Mouse (Mus musculus) kidney, adult 18-20 months (tissue): ENCODE measurements at regions not wholly inside any gene's neighbourhood (a gene's known extent, or its start where the extent isn't known, plus 50 kb on each side); places are given as distances from the start of the nearest gene placed in this dataset.
"Not testable (repeated sequence)": the region's sequence is repeated elsewhere in the genome, so short reads cannot be mapped to it uniquely, and the experiment has no call there.

Source experiments
- DNase-seq: peaks from one replicate; pipeline ENCODE4 v3.0.0; 2021

GRCm38 (mm10) chr4:10344147-10344546 is 530.2 kb upstream of the 2610301B20Rik start:
- no peak for DNase-seq

DNA sequence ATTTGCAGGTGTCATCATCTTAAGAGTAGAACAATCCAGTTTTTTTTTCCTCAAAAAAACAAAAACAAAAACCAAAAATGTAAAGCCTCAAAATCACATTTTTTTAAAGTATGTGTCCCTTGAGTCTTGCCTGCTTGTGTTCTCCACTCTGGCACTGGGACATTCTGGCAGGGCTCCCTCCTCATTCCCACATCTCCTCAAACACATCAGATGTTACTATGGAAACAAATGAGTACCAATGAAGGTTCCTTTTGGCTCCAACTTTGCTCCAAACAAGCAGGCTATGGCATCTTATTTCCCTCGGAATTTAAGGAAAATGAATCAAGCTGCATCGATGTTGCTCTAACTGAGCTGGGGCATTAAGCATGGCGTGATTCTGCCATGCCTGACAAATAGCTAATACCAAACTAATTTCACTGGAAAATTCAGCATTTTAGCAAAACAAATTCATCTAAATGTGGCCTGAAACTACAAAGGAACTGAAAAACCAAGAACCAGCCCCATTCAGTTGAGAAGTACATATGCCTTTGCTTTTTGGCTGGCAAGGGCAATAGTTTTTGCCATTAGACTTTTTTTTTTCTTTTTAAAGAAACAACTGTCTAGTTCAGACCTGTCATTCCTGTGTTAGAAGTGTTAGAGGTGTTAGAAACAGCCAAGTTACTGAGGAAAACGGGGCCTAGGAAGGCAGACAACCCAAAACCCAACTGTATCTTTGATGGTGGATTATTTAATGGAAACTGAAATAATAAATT is 522.2 kb upstream of the 2610301B20Rik start:
- DNase-seq = no peak

- DNase-seq = no peak
Measured at GRCm38 (mm10) chr4:10357572-10357971, 516.7 kb upstream of the 2610301B20Rik start.

DNA sequence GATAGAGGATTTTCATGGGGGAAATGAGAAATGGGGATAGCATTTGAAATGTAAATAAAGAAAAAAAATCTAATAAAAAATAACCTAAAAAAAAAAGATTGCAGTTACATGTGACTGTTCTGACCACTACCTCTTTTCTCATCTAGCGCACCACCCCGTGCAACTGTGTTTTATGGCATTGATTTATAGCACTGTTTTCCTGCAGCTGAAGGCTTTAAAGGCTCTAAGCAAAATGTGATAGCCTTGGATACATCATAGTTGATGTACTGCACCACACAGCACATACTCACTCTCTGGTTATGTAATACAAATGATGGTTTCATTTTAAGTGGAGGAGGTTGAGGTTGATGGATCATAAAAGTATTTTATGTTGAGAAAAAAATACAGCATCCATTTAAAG is 484.5 kb upstream of the 2610301B20Rik start:
- DNase-seq = no peak

DNA sequence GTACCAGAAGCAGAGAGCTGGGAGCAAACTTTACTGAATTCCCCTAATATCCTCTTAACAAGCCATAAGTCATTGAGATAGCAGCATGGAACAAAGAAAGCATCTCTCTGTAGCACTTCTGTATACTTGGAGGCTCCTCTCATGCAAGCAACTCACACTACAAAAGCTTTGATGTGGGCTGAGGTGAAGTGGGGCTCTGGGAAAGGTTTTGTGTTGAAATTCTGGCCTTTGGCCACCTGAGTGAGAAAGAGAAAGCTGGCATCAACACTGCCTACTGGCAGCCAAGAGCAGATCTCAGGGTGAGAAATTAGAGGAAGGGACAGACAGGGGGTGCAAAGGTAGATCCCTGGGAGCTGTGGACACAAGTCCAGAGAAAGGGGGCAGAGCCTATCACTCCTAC is 477.0 kb upstream of the 2610301B20Rik start:
- peak; percentile 3 for DNase-seq

- no peak for DNase-seq
Measured at GRCm38 (mm10) chr4:10398075-10398474, 476.2 kb upstream of the 2610301B20Rik start.

GRCm38 (mm10) chr4:10399649-10400048 is 474.6 kb upstream of the 2610301B20Rik start:
- no peak for DNase-seq

DNA sequence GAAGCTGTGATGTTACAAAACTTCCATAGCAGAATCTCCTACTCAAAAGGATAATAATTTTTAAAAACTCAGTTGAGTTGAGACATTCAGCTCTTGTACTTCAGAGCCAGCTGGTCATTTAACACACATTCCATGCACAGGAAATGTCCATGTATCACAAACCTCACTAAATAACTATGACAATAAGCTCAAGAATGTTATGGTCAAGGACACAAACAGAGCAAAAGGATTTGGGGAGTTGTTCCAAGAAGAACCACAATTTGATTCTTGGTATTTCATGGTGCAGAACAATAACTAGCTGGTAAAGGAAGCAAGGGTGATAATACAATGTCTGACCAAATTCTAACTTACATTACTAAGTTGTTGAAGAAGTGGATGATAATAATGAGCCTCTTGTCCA is 471.4 kb upstream of the 2610301B20Rik start:
- DNase-seq = no peak

DNA sequence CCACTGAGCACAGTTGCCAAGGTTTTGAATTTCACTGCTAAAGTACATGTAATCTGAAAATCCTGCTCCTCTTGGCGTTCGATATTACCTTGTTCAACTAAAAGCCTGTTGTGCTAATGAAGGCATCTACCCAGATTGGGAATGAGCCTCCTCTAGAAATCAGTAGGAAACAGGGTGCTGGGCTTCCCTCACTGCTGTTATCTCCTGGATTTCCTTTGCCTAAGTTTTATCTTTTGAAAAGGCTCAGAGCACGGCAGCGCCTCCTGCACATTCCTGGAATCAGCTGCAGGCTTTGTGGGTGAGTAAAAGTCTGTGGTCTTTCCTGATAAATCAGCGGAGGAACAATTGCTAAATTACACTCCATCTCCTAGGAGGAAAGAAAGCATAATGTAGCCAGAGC is 469.9 kb upstream of the 2610301B20Rik start:
- no peak for DNase-seq

DNA sequence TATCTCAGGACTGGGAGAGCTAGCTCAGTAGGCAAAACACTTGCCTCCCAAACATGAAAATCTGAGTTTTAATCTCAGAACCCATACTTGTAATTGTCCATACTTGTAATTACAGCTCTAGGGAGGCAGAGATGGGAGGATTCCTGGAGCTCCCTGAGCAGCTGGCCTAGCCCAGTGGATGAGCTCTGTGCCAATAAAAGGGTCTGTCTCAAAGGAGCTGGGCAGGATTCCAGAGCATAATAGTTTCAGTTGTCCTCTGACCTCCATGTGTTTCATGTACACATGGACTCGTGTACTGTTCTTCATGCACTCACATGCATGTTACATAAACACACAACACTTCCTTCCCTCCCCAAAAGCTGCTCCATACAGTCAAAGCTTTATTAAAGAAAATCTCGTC is 469.2 kb upstream of the 2610301B20Rik start:
- no peak for DNase-seq

DNA sequence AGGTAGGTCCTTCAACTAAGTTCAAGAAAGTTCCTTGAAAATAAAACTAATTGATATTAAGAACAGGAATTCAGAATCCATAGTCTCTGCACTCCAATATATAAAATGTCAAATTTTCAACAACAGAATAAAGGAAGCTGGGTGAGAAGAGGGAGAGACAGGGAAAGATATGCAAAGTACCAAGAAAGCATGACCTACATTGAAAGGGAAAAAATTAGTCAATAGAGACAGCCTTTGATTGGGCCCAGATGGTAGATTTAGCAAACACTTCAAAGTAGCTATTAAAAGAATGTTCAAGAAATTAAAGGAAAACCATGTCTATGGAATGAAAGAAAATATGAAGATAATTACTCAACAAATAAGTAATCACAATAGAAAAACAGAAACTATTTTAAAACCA is 460.0 kb upstream of the 2610301B20Rik start:
- no peak for DNase-seq

DNA sequence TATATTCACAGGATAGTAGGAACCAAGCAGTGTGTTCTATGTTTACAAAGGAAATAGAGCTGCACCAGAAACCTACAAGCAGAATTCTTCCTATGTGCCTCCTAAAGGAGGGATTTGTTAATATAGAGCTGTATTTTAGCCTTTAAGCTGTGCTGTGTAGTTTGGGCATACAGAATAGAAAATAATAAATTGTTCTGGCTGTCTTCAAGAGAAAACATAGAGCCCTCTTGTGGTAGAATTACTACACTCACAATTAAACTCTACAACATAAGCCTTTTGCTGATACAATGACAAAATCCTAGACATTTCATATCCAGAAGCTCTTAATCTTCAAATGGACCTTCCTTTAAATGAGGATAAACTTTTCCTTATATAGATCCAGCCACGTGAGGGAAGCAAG is 452.9 kb upstream of the 2610301B20Rik start:
- DNase-seq = no peak

GRCm38 (mm10) chr4:10434438-10434837 is 439.9 kb upstream of the 2610301B20Rik start:
- no peak for DNase-seq

GRCm38 (mm10) chr4:10439921-10440320 is 434.4 kb upstream of the 2610301B20Rik start:
- DNase-seq = not testable (repeated sequence)

DNA sequence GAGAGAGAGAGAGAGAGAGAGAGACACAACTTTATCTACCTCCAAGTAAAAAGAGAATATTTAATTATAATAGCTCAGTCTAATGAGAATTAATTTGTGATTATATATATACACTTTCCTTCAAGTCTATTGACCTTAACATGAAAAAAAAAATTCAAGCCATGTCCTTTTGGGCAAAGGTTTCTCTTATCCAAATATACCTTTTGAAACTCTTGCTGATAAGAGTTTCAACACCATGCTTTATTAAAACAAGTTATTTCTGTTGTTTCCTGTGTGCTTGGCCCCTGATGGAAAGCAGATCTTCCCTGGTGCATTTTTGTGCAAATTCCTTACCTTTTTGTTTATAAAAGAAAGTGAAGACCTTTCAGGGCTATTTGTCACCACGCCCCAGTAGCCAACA is 414.7 kb upstream of the 2610301B20Rik start:
- DNase-seq = no peak

GRCm38 (mm10) chr4:10480936-10481335 is 393.4 kb upstream of the 2610301B20Rik start:
- DNase-seq = no peak

GRCm38 (mm10) chr4:10508163-10508821 is 366.0 kb upstream of the 2610301B20Rik start:
- peak; percentile 3 for DNase-seq

GRCm38 (mm10) chr4:10510013-10510412 is 364.3 kb upstream of the 2610301B20Rik start:
- DNase-seq = no peak

DNA sequence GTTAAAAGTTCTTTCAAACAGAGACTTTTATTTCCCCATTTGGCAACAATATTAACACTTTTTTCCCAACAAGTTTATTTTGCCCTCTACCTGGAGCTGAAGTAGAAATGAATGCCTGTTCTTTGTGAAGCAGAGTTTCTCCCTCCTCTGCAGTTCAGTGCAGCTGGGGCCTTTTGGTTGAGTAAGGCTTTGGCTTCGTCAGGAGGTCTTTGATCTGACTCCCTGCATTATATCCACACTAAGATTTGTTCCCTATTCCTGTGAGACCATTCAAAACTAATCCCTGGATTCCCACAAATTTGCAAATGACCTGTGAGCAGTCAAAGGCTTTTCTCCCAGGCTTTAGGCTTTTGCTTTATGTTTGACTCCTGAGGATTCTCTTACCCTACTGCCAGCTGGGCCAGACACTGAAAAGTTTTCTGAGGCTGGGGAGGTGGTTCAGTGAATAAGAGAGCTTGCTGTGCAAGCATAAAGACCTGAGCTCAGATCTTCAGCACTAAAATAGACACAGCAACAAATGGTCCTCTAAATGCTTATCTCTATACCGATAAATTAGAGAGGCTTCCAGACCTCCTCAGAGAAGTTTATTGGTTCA is 323.5 kb upstream of the 2610301B20Rik start:
- no peak for DNase-seq

DNA sequence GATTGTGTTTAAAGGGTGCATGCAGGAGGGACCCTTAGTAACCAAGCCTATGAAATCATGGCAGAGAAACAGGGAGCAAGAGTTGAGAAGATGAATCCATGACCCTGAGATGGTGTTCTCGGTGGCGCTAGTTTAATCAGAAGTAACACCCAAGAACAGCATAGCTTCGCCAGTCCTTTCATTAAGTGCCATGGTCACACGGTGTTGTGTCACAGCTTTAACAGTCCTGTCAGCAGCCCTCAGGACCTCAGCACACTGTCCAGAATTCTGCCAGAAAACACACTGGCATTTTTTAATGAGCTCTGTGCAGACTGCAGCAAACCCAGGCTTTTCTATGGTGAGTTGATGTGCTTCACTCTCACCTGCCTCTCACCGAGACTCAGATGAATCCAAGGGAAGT is 320.6 kb upstream of the 2610301B20Rik start:
- no peak for DNase-seq

GRCm38 (mm10) chr4:10560078-10560477 is 314.2 kb upstream of the 2610301B20Rik start:
- no peak for DNase-seq

GRCm38 (mm10) chr4:10604513-10604912 is 269.8 kb upstream of the 2610301B20Rik start:
- no peak for DNase-seq

DNA sequence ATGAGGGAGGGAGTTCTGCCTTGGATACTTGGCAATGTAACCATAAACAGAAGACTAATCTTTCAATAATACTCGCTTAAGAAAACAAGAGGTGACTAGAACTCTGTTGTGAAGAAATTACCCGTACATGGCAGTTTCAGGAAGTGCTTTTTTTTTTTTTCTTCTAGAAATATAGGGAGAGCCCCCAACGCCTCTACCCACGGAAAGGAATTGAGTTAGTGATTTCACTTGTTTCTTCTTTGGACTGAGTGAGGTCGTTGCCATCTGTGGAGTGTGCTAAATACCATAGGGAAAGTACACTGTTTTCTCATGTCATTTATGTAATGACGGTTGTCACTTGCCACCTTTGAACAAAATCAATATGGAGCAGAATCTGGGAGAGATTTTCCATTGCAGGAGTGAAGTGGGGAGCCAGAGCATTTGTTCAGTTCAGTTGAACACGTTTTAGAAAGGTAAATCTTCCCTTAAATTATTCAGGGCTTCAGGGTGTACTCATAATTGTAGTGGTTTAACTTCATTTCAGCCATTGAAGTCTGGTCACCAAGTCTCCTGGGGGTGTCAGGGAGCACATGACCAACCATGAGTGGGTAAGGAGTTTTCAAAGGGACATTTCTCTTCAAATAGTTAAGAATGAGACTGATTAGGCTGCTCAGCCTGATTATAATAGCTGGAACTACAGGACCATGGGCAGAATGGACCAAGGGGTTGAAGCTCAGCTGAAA is 266.3 kb upstream of the 2610301B20Rik start:
- no peak for DNase-seq

GRCm38 (mm10) chr4:10610784-10611183 is 263.5 kb upstream of the 2610301B20Rik start:
- no peak for DNase-seq
